Mouse (Mus musculus) CH12F3 (cell line): ENCODE results near the gene Mospd3.

ENCODE experiments used
- in situ Hi-C: fragments of 300-500 bp; cut with MboI; formaldehyde crosslinking; loops from 2 replicates; pipeline ENCODE4 v1.14.3; 2020; ENCODE audit warnings: low sequenced_read_pairs

Gene Mospd3

GRCm38 (mm10) chr5:137600619-137601364, at the start of gene Mospd3:
TSS of gene Mospd3 (minus strand) at chr5:137601058.
- in situ Hi-C loops = no loop called here

GRCm38 (mm10) chr5:137649669-137650571, 49.1 kb upstream of the Mospd3 start:
- in situ Hi-C loops = no loop called here

GRCm38 (mm10) chr5:137649251-137649650, 48.4 kb upstream of the Mospd3 start:
- in situ Hi-C loops = no loop called here

- in situ Hi-C loops = no loop called here
Observed at GRCm38 (mm10) chr5:137647827-137648601, 47.2 kb upstream of the Mospd3 start.

GRCm38 (mm10) chr5:137645652-137646091, 44.8 kb upstream of the Mospd3 start, which contains the start of gene Irs3:
TSS of gene Irs3 (minus strand) at chr5:137645714.
- in situ Hi-C loops = no loop called here

- in situ Hi-C loops = no loop called here
Observed at GRCm38 (mm10) chr5:137645091-137645651, 44.3 kb upstream of the Mospd3 start.

GRCm38 (mm10) chr5:137644484-137644883, 43.6 kb upstream of the Mospd3 start:
- in situ Hi-C loops = no loop called here

- in situ Hi-C loops = no loop called here
Observed at GRCm38 (mm10) chr5:137642886-137643285, 42.0 kb upstream of the Mospd3 start.

- in situ Hi-C loops = no loop called here
Observed at GRCm38 (mm10) chr5:137641054-137641453, 40.2 kb upstream of the Mospd3 start, which contains the start of gene Sap25. TSS of gene Sap25 (plus strand) at chr5:137641334.

GRCm38 (mm10) chr5:137639472-137639871, 38.6 kb upstream of the Mospd3 start:
- in situ Hi-C loops = no loop called here

GRCm38 (mm10) chr5:137633397-137634084, 32.7 kb upstream of the Mospd3 start:
- in situ Hi-C loops = no loop called here

- in situ Hi-C loops = no loop called here
Observed at GRCm38 (mm10) chr5:137631591-137631990, 30.7 kb upstream of the Mospd3 start.

- in situ Hi-C loops = no loop called here
Observed at GRCm38 (mm10) chr5:137631171-137631570, 30.3 kb upstream of the Mospd3 start.

GRCm38 (mm10) chr5:137630602-137631001, 29.7 kb upstream of the Mospd3 start:
- in situ Hi-C loops = no loop called here

GRCm38 (mm10) chr5:137629906-137630545, 29.2 kb upstream of the Mospd3 start:
- in situ Hi-C loops = no loop called here

- in situ Hi-C loops = no loop called here
Observed at GRCm38 (mm10) chr5:137629306-137629721, 28.5 kb upstream of the Mospd3 start.

GRCm38 (mm10) chr5:137628498-137629305, 27.8 kb upstream of the Mospd3 start, which contains the start of the genes Fbxo24, Lrch4 and Gm20605:
TSS of gene Fbxo24 (minus strand) at chr5:137629002.
TSS of gene Lrch4 (plus strand) at chr5:137629121.
TSS of gene Gm20605 (plus strand) at chr5:137629175.
- in situ Hi-C loops = no loop called here

- in situ Hi-C loops = no loop called here
Observed at GRCm38 (mm10) chr5:137627991-137628390, 27.1 kb upstream of the Mospd3 start.
